Mouse (Mus musculus): Measurements from ENCODE around the gene Dtl. TPM values are rescaled to one million over a fixed set of nuclear protein-coding genes. Genes with fewer than 3 reads are reported as not detected.

Gene Dtl
- polyA plus RNA-seq, 1 experiment from 2014 or later = 78.7 TPM

DNA sequence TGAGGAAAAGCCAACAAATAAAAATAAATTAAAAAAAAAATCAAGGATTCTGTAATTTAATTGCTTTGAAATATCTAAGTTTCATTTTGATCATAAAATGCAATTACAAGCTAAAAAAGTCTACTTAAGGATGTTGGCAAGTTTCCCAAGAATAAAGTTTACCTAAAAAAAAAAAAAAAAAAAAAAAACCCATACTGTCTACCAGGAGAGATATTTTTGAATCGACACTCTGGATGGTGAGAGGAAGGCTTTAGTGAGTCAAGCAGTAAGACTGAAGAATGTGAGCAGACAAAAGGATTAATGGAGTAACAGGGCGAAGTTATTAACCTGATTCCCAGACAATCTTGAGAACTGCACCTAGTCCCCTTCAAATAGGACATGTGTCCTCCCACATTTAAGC, 35.0 kb downstream of the Dtl start:
- Histone ChIP-seq H3K36me3 (peaks cover 61% of the 10 kb centered on the region), H3K9ac (no peak overlapping the region), H3K27me3 (no peaks in the 10 kb centered on the region), H3K4me3 (no peak overlapping the region), H3K9me3 (no peaks in the 10 kb centered on the region), H3K4me1 (no peaks in the 10 kb centered on the region; the same call in 1 of the 2 replicates), H3K27ac (no peak overlapping the region), H3K4me2 (replicated peaks) (no peak overlapping the region)
- ATAC-seq (ENCODE audit: insufficient number of reproducible peaks, insufficient read depth, low FRiP score, low TSS enrichment) = no peak
- 85% methylated on average over 2 of the region's 2 CpGs for WGBS

DNA sequence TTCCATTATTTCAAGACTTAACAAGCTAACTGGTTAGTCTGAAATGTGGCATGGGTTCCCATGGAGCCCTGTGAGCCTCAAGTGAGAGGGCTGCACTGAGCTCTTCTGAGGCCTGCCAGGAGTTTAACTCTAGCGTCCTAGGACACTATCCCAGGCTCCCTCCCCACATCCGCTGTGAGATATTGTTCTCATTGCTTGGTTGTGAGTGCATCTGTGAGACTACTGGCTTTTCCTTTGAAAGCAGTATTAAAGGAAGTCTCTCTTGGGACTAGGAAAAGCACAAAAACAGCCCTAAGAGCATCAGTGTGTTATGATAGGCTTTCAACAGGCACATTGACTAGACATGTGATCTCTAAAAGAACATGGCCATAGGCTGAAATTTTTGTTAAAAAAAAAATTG, 40.4 kb downstream of the Dtl start:
- Histone ChIP-seq H3K4me2 (replicated peaks) (no peak overlapping the region), H3K27ac (no peak overlapping the region), H3K9ac (no peak overlapping the region), H3K4me3 (no peak overlapping the region), H3K4me1 (no peaks in the 10 kb centered on the region; the same call in 1 of the 2 replicates), H3K36me3 (peaks cover 30% of the 10 kb centered on the region), H3K9me3 (no peaks in the 10 kb centered on the region), H3K27me3 (no peaks in the 10 kb centered on the region)
- no peak for ATAC-seq (ENCODE audit: insufficient number of reproducible peaks, insufficient read depth, low FRiP score, low TSS enrichment)
- WGBS = 57% methylated on average over 2 of the region's 2 CpGs

DNA sequence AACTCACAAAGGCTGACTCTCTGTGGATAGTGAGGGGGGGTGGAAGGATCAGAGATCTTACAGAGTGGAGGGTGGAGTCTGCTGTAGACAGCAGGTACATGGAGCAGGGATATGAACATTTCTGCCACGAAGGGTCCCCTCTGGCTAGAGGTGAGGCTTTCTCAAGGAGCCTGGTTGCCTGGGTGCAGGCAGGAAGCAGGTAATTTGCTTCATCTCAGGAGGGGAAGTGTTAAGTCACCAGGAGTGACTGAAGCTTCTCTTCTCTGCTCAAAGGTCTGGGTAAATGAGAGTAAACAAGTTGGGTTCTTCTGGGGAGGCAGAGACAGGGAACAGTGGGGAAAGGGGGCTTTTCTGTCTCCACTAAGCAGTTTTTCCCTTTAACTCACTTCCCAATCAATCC, 44.3 kb downstream of the Dtl start:
- H3K4me1 ChIP-seq = no peaks in the 10 kb centered on the region
- no peaks in the 10 kb centered on the region for H3K9me3 ChIP-seq
- peaks cover 9% of the 10 kb centered on the region; the same call in 1 of the 2 replicates for H3K36me3 ChIP-seq
- H3K27me3 ChIP-seq = no peaks in the 10 kb centered on the region
- H3K9ac ChIP-seq = no peak overlapping the region
- ATAC-seq (ENCODE audit: insufficient number of reproducible peaks, insufficient read depth, low FRiP score, low TSS enrichment) = no peak
- 73% methylated on average over 1 of the region's 1 CpGs for WGBS
- no peak overlapping the region for H3K27ac ChIP-seq
- no peak overlapping the region for H3K4me2 ChIP-seq (replicated peaks)
- no peak overlapping the region for H3K4me3 ChIP-seq

DNA sequence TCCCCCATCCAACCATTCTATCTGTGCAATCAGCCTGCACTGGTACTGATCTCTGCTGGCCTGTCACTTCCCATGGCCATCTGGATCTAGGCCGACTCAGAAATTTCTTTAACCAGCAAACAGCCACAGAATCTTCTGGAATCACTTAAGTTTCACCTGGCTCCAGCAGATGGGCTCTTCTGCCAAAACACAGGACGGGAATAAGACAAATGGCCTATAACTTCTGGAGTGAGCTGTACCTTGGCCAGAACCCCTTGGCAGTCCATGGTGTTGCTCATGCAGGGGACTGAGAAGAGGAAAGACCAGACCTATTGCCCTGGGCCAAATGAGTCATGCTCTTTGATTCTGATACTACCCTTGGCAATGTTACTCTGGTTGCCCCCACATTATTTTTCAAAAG, 45.9 kb downstream of the Dtl start:
- H3K27me3 ChIP-seq = no peaks in the 10 kb centered on the region
- H3K4me3 ChIP-seq = no peak overlapping the region
- WGBS = 53% methylated on average over 2 of the region's 2 CpGs
- no peaks in the 10 kb centered on the region for H3K4me1 ChIP-seq
- no peak for ATAC-seq (ENCODE audit: insufficient number of reproducible peaks, insufficient read depth, low FRiP score, low TSS enrichment)
- no peaks in the 10 kb centered on the region for H3K9me3 ChIP-seq
- no peak overlapping the region for H3K4me2 ChIP-seq (replicated peaks)
- no peak overlapping the region for H3K9ac ChIP-seq
- H3K27ac ChIP-seq = no peak overlapping the region
- H3K36me3 ChIP-seq = 0 out of 2 replicates have a peak, but pooled peaks cover 4% of the 10 kb centered on the region

DNA sequence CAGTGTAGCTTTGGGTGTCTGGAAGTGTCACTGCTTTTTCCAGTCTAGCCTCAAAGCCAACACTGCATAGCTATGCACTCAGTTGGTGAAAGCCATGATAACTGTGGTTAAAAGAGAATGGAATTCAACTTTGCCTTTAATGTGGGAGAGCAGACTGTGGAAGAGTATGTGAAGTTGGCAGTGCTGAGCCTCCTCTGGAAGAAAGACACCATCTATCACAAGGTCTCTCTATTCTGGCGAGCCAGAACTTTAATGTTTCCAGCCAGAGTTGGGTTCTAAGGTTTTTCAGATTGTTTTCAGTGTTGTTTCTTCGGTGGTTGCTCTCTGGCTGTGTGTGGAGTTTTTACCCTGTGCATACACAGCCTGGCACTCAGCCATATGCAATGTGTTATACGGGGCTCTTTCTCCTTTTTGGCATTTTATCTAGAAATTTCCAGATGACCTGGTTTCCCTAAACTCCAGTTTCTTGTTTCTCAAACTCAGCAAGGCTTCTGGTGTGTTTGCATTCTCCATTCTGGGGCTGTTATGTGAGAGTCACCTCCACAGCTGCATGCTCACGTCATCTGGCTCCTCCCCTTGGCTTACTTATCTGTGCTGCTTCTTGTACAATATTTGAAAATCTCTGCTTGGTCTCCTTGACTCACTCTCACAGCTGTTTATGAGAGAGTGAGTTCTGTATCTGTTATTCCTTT, 47.3 kb downstream of the Dtl start:
- H3K27me3 ChIP-seq = no peaks in the 10 kb centered on the region
- no peak for ATAC-seq (ENCODE audit: insufficient number of reproducible peaks, insufficient read depth, low FRiP score, low TSS enrichment)
- no peaks in the 10 kb centered on the region for H3K9me3 ChIP-seq
- no peaks in the 10 kb centered on the region for H3K36me3 ChIP-seq
- no peak overlapping the region for H3K9ac ChIP-seq
- no peak overlapping the region for H3K27ac ChIP-seq
- no peaks in the 10 kb centered on the region for H3K4me1 ChIP-seq
- no peak overlapping the region for H3K4me3 ChIP-seq
- 66% methylated on average over 4 of the region's 4 CpGs for WGBS
- H3K4me2 ChIP-seq (replicated peaks) = no peak overlapping the region

DNA sequence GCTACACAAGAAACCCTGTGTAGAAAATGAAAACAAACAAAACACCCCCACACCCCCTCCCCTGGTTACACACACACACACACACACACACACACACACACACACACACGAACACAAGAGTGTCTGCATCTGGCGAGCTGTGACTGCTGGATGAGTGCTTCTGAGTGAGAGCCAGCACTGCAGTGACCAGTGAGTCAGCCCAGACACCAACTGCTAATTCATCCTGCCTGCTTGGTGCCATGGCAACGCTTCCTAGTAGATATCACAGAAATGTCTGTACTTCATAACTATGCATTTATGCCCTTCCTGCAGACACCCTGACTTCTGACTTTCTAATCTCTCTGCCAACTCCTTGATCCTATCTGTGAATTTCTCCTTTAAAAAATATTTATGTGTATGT, 48.3 kb downstream of the Dtl start:
- Histone ChIP-seq H3K4me3 (no peak overlapping the region), H3K4me2 (replicated peaks) (no peak overlapping the region), H3K4me1 (no peaks in the 10 kb centered on the region), H3K9me3 (no peaks in the 10 kb centered on the region), H3K36me3 (no peaks in the 10 kb centered on the region), H3K9ac (no peak overlapping the region), H3K27ac (no peak overlapping the region), H3K27me3 (no peaks in the 10 kb centered on the region)
- no peak for ATAC-seq (ENCODE audit: insufficient number of reproducible peaks, insufficient read depth, low FRiP score, low TSS enrichment)
- 66% methylated on average over 3 of the region's 3 CpGs for WGBS

DNA sequence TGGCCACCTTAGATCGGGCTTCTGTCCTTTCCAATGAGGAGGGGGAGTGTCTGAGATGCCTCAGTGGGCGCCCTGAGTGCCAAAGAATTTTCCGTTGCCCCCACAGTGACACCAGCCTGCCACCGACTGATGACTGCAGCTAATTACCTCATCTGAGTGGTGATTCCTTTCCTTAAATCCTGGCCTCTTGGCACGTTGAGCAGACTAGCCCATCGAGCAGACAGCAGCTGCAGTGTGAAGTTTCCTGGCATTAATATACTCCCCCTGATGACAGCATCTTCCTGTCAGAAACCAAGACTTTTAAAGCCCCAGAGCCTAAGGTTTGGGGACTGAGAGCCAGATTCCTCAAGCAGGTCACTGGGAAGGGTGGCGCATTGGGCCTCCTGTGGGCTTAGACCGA, 53.9 kb downstream of the Dtl start:
- Histone ChIP-seq H3K27me3 (no peaks in the 10 kb centered on the region), H3K27ac (no peak overlapping the region), H3K9ac (no peak overlapping the region), H3K9me3 (no peaks in the 10 kb centered on the region), H3K4me2 (replicated peaks) (no peak overlapping the region), H3K4me3 (no peak overlapping the region), H3K36me3 (no peaks in the 10 kb centered on the region), H3K4me1 (no peaks in the 10 kb centered on the region)
- ATAC-seq (ENCODE audit: insufficient number of reproducible peaks, insufficient read depth, low FRiP score, low TSS enrichment) = no peak
- WGBS = 75% methylated on average over 8 of the region's 8 CpGs

DNA sequence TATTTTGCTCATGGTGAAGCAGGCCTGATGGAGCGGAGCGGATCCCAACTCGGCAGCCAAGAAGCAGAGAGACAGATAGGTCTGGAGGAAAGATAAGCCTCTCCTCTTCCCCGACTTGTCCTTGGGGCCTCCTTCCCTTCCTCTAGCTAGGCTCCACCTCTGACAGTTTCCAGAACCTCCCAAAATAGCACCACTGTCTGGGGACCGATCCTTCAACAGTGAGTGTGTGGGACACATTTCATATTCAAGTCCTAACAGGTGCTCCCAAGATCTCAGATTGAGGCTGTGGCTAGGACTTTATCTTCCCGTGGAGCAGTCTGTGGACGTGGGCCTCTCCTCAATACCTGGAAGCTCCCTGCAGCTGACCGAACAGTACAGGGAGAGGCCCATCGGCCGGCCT, 54.7 kb downstream of the Dtl start:
- no peak overlapping the region for H3K9ac ChIP-seq
- no peaks in the 10 kb centered on the region for H3K4me1 ChIP-seq
- no peak for ATAC-seq (ENCODE audit: insufficient number of reproducible peaks, insufficient read depth, low FRiP score, low TSS enrichment)
- no peaks in the 10 kb centered on the region for H3K9me3 ChIP-seq
- no peaks in the 10 kb centered on the region for H3K27me3 ChIP-seq
- no peak overlapping the region for H3K4me2 ChIP-seq (replicated peaks)
- H3K36me3 ChIP-seq = no peaks in the 10 kb centered on the region
- no peak overlapping the region for H3K27ac ChIP-seq
- H3K4me3 ChIP-seq = no peak overlapping the region
- WGBS = 89% methylated on average over 10 of the region's 10 CpGs

DNA sequence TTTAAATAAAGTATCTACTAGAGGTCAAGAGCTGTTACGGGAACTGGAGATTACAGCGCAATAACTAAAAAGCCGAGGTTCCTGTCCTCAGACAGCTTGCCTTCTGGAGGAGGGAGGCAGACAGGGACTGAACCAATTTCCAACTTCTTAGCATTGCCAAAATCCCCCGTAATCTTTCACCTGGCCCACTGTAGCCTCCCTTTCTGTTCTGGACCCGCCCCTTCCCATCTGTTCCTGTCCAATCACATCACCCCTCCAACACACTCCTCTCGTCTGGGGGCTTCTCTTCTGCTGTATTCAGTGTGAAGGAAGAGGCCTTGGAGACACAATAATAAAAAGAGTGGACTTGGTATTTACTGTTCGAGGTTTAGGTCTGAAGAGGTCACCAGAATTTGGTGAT, 55.1 kb downstream of the Dtl start:
- no peak overlapping the region for H3K27ac ChIP-seq
- no peak overlapping the region for H3K4me2 ChIP-seq (replicated peaks)
- H3K9ac ChIP-seq = no peak overlapping the region
- no peak overlapping the region for H3K4me3 ChIP-seq
- ATAC-seq (ENCODE audit: insufficient number of reproducible peaks, insufficient read depth, low FRiP score, low TSS enrichment) = no peak
- H3K36me3 ChIP-seq = no peaks in the 10 kb centered on the region
- H3K27me3 ChIP-seq = no peaks in the 10 kb centered on the region
- WGBS = 84% methylated on average over 7 of the region's 7 CpGs
- H3K9me3 ChIP-seq = no peaks in the 10 kb centered on the region
- no peaks in the 10 kb centered on the region for H3K4me1 ChIP-seq

DNA sequence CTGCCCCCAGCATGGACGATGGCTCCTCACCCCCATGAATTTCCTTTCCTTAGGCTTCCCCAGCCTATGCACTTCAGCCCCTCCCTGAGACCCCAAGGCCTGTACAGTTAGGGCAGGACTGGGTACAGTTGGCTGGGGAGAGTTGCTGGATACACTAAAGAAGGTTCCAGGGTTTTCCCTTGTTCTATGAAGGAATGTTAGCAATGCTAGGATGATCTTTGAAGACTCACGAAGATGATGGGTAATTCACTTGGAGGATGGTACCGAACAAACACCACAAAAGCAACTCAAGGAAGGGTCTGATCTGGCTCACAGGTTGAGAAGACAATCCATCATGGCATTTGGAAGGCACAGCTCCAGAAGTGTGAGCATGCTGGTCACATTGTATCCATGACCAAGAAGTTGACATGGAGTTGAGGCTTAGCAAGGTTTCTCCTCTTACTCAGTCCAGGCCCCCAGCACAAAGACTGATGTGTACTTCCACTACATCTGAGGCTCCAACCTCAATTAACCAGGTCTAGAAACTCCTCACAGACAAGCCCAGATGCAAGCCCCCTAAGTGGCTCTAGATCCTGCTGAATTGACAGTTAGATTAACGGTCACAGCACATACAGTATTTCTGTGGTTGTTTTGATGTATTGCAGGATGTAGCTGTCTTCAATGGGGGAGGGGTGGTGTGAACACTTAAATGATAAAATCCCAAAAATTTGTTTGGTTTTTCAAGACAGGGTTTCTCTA, 55.8 kb downstream of the Dtl start:
- H3K27ac ChIP-seq = no peak overlapping the region
- no peak overlapping the region for H3K4me3 ChIP-seq
- no peak for ATAC-seq (ENCODE audit: insufficient number of reproducible peaks, insufficient read depth, low FRiP score, low TSS enrichment)
- WGBS = 89% methylated on average over 4 of the region's 4 CpGs
- no peaks in the 10 kb centered on the region for H3K4me1 ChIP-seq
- H3K9ac ChIP-seq = no peak overlapping the region
- no peaks in the 10 kb centered on the region for H3K9me3 ChIP-seq
- no peaks in the 10 kb centered on the region for H3K27me3 ChIP-seq
- H3K4me2 ChIP-seq (replicated peaks) = no peak overlapping the region
- H3K36me3 ChIP-seq = no peaks in the 10 kb centered on the region

DNA sequence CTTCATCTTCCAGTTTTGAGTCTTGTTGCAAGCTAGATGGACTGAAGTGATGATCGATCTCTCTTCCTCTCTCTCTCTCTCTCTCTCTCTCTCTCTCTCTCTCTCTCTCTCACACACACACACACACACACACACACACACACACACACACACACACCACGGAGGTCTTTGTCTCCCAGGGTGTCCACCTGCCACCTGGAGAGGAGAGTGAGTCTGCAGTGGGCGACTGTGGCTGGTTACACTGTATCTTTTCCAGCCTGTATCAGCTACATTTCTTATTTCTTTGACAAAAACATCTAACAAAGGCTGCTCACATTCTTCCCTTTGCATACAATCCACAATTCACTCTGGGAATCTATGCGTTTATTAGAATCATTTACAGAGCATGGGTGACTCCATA, 56.4 kb downstream of the Dtl start:
- no peak overlapping the region for H3K4me3 ChIP-seq
- no peaks in the 10 kb centered on the region for H3K4me1 ChIP-seq
- H3K27me3 ChIP-seq = no peaks in the 10 kb centered on the region
- no peak overlapping the region for H3K27ac ChIP-seq
- H3K36me3 ChIP-seq = no peaks in the 10 kb centered on the region
- no peak overlapping the region for H3K9ac ChIP-seq
- WGBS = 82% methylated on average over 4 of the region's 4 CpGs
- H3K9me3 ChIP-seq = no peaks in the 10 kb centered on the region
- ATAC-seq (ENCODE audit: insufficient number of reproducible peaks, insufficient read depth, low FRiP score, low TSS enrichment) = no peak
- H3K4me2 ChIP-seq (replicated peaks) = no peak overlapping the region

DNA sequence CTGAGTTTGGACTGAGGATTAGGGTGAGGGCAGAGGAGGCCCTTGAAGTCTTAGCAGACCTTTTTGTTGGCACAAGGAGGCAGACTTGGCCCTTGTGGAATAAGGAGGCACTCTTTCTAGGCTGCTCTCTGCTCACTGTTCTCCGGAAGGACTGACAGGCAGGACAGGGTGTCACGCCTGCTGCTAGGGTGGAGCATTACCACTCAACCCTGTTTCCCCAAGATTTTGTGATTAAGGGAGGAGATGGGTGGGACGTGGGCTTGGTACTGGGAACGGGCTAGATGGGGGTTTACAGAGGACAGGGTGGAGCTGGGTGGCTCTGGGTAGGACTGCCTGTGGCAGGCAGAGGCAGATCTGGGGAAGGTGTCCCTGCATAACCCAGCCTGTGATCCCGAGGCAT, 57.4 kb downstream of the Dtl start:
- Histone ChIP-seq H3K4me1 (no peaks in the 10 kb centered on the region), H3K27ac (no peak overlapping the region), H3K9ac (no peak overlapping the region), H3K27me3 (no peaks in the 10 kb centered on the region), H3K36me3 (no peaks in the 10 kb centered on the region), H3K4me2 (replicated peaks) (no peak overlapping the region), H3K9me3 (no peaks in the 10 kb centered on the region), H3K4me3 (no peak overlapping the region)
- ATAC-seq (ENCODE audit: insufficient number of reproducible peaks, insufficient read depth, low FRiP score, low TSS enrichment) = no peak
- WGBS = 88% methylated on average over 5 of the region's 5 CpGs
